Mouse (Mus musculus) left cerebral cortex, postnatal 10 days (tissue): ENCODE measurements around the gene Pde9a. TPM values are rescaled to one million over a fixed set of nuclear protein-coding genes. Genes with fewer than 3 reads are reported as not detected.

Source experiments
- DNase-seq, 2 experiments: peaks; one replicate each; pipeline ENCODE4 v3.0.0; 2021 to 2022; ENCODE audit warnings: low spot score in 2 of 2, mixed read lengths in 1 of 2; ENCODE audit errors: extremely low spot score in 1 of 2
- intact Hi-C: fragments of 180-260 bp; cut with DNase I; formaldehyde crosslinking; loops from one replicate; pipeline ENCODE4 v1.15.1; 2025
- total RNA-seq, 2 experiments: library from RNA; stranded (reverse); gene quantifications; 2 replicates each; pipeline ENCODE4 v1.2.3; 2021

Gene Pde9a
- total RNA-seq, 2 experiments from 2014 or later: 32.8 to 41.4 TPM

DNA sequence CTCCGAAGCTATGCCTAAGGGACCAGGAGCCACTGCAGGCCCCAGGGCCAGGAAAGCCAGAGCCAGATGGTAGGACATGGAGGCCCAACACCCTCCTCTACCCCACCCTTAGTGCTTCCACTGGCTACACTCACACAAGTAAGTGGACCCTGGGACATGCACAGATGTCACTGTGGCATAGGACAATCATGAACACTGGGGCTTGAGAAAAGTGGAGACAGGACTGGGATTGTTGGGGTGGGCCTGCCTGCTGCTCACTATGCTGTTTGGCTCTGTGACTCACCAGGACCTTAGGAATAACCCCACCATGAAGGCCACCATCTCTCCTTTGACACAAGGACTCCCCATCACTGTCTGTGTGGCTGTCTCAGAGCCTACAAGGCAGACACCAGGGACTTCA lies 109.0 kb downstream of the Pde9a start:
- DNase-seq: no peak
- intact Hi-C loops: loop anchor here (2.0 to 10.0 kb wide), 2 partner anchors 164 to 480 kb away; no protein-coding TSS in a partner anchor

DNA sequence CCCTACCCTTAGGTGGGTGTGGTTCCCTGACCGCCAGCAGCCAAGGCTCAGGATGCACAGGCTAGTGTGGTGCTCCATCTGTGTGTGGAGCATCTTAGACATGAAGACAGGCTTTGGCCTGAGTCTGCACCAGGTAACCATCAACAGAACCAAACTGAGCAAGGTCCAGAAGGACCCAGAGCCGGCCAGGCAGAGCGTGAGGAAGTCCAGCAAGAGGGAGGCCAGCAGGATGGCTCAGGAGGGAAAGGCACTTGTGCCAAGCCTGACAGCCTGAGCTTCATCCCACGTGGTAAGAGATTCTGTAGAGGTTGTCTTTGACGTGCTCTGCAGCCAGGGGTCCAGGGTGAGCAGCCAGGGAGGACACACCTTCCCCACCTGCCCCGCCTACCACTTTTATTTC lies 111.7 kb downstream of the Pde9a start:
- DNase-seq: no peak
- intact Hi-C loops: loop anchor here (10.0 kb wide), 1 partner anchor 483 kb away; no protein-coding TSS in a partner anchor

DNA sequence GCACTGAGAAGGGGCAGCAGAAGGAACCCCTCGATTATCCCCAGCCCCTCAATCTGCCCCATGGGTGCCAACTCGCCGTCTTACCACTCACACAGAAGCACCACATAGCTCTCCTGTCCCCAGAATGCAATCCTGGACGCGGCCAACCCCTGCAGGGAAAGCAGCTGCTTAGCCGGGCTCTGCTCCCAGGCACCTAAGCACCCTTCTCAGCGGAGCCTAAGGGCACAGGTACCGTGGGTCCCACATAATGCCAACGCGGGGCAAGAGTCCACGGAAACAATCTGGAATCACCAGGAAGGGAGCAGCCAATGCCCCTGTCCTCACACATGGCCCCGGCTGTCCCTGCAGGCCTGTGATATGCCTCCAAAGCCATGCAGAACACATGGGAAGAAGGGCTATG lies 113.7 kb downstream of the Pde9a start:
- intact Hi-C loops: loop anchor here (10.0 kb wide), 1 partner anchor 485 kb away; no protein-coding TSS in a partner anchor
- DNase-seq: no peak

DNA sequence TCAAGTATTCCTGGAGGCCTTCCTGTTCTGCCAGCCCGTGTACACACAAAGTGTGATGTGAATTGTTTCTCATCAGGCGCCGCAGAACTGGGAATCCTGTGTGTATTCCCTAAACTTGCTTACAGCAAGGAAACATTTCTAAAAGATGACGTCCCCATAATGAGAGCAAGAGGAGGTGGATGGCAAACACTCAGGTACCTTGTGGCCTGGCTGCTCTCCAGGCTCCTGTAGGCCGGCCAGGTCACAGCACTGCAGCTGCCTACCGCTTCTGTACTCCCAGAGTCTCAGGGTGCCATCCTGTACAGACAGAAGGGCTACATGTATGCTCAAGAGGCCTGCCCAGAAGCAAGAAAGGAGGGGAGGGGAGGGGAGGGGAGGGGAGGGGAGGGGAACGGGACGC lies 114.4 kb downstream of the Pde9a start:
- intact Hi-C loops: no loop called here
- no peak for DNase-seq

DNA sequence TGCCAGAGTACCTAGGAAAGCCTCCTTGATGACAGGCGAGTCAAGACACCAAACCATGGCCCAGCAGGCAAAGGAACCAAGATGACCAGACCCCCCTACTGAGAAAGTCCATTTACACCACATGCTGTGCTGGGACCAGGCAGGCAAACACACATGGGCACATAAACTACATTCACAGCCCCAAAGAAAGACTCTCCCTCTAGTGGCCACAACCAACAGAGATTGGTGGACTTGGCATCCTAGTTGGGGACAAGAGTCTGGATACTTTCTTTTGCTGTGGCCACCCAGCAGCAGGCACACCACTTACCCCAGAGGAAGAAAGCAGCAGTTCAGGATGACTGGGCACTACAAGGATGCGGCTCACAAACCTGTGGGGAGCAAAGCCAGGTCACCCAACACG lies 114.9 kb downstream of the Pde9a start:
- intact Hi-C loops: no loop called here
- no peak for DNase-seq

DNA sequence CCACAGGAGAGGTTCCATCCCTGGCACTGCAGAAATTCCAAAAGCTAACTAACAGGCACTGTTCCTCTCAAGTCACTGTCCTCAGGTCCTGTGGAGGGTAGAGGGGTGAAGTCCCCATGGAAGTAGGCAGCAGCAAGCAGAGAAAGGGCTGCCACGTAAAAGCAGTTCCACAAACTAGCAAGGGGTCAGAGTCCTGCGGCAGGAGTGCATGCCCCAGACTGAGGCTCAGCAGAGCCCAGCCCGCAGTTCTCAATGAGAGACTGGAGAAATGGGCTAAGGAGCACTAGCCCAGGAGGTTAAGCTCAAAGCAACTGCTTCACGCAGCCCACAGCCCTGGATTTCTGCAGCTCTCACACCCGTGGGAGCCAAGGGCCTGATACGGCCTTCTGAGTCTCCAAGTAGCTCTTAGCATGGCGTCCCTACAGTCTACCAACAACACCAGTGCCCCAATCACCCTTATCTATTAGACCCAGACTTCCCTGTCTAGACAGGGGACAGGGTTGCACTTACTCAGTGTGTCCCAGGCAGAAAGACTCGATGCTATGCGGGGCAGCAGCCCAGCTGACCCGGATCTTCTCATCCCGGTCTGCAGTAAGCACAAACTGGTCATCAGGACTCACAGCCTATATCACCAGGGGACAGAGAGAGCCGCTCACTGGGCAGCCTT lies 116.4 kb downstream of the Pde9a start:
- no peak for DNase-seq
- intact Hi-C loops: no loop called here

DNA sequence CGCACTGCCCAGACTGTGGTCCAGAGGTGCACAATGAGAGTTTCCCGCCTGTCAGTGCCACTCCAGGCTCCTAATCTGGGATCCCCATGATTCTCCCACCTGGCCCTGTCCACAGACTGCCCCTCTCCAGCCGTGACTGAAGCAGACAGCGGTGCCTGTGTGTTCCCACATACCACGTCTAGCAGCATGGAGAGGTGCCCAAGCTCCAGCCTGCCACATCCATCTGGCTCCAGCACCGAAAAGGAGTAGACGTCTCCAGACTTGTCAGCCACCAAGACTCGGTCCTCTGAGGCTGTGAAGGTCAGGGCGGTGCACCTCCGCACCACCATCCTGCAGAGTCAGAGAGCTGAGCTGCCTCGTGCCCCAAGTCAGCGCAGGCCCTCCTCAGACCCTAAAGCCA lies 117.3 kb downstream of the Pde9a start:
- intact Hi-C loops: no loop called here
- DNase-seq: no peak

DNA sequence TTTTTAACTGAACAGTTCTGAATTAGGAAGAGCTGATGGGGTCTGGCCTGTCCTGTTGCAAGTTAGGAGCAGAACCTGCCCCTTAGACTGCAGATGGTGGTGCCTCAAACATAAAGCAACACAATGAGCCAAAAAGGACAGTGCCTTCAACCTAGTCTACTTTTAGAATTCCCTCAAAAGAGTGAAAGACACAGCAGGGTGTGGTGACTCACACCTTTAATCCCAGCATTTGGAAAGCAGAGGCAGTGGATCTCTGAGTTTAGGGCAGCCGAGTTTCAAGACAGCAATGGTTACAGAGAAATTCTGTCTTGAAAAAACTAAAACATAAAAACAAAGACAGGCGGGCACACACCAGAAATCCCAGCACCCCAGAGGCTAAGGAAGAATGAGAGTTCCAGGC lies 117.9 kb downstream of the Pde9a start:
- intact Hi-C loops: no loop called here
- DNase-seq: no peak

DNA sequence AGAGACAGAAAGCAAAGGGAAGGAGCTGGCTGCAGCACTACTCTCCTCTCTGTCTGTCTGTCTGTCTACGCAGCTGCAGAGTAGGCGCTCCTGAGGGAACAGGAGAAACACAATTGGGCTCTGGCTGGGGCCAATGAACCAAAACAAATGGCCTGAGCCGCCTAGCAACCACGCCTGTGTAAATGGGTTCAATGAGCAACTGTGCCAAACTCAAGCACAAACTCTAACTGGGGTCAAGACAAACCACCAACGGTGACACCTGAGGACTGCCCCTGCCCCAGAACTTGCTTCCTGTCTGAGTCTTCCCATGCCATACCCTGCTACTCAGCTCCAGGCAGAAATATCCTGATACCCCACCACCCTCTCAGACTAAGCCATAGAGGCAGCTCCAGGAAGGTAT lies 119.0 kb downstream of the Pde9a start:
- DNase-seq: no peak
- intact Hi-C loops: no loop called here

DNA sequence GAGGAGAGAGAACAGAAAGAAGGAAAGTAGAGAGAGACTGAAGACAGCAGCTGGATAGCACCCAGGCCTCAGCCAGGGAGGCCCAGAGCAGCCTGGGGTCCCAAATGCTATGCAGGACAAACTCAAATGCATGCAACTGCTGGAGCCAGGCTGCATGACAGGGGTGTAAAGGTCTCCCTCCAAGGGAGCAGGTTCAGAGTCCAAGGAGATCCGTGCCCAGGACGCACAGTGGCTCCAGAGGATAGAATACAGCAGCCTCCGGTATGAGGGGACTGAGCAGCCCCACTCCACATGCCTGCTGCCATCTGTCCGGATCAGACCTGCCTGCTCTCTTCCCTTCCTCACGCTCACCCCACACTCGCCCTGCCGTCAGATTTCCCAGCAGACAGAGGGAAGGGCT lies 120.3 kb downstream of the Pde9a start:
- intact Hi-C loops: no loop called here
- DNase-seq: no peak

DNA sequence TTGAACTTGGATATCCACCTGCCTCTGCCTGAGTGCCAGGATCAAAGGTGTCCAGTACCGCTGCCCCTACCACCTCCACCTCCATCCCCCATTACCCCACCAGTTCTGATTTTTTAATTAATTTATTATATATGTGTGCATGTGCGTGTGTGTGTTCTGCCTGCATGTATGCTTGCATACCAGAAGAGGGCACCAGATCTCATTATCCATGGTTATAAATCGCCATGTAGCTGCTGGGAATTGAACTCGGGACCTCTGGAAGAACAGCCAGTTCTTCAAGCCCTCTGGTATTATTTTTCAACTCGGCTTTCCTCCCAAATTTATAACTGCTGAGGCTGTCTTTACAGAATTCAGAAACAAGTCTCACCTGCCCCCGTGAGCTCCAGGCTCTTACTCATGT lies 124.9 kb downstream of the Pde9a start:
- intact Hi-C loops: loop anchor here (5.0 kb wide), 1 partner anchor 141 kb away; no protein-coding TSS in a partner anchor
- DNase-seq: no peak

DNA sequence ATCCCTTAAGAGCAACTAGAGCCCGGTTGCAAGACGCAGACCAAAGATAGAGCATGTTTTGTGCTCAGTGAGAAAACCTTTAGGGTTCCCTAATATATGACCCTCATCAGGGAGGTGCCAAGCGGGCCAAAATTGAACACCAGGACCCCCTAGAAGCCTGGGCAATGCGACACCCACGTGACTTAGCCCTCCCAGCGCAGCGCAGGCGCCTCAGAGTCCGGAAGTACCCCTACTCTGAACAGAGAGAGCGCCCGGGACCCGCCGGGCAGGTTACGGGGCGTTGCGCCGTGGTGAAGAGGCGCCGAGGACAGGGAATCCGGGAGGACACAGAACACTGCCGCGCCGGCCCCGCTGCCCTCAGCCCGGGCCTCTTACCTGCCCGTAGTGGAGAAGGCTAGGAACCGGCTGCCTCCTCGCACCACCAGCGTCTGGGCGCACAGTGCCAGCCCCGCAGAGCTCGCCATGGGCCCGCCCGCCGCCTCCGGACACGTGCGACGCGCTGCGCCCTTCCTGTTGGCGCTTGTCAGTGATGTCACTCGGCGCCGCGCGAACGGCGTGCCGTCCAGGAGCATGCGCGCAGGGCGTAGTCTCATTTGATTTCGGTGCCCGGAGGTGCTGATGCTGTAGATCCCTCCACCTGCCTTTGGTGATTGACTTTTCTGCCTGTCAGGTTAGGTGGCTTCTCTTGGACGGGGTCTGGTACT lies 125.9 kb downstream of the Pde9a start:
- intact Hi-C loops: loop anchor here (5.0 kb wide), 1 partner anchor 140 kb away; no protein-coding TSS in a partner anchor
- peak; percentile 86 to 93 for DNase-seq

DNA sequence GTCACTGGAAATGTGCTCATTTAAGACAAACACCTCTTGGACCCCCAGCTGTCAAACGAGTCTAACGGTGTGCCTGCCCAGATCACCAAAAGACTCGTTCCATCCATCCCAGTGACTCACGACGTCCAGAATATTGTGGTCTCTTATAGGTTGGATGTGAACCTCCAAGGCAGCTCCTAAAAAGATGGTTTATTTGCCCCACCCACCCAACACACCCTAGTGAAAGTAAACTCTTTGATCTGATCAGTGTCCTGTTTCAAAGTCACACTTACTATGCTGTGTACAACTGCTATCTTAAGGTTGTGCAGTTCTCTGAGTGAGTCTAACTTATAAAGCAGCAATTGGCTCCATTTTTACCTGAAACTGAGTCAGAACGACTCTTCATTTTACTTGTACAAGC lies 126.6 kb downstream of the Pde9a start:
- no peak for DNase-seq
- intact Hi-C loops: loop anchor here (5.0 kb wide), 1 partner anchor 140 kb away; no protein-coding TSS in a partner anchor

DNA sequence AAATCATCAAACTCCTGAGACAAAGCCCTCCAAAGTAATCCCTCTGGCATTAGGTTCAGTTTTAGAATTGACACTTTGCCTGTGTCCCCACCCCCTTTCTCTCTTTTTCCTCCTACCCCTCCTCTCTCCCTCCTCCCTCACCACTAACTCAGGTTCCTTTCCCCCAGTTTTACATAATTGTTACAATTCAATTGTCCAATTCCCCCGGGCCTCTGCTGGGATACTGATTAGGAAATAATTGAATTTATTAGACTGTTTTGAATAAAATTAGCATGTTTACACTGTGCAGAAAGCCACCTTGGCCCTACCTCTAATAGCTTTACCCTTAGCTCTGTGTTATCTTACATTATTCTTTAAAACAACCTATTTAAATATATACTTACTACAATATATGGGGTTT lies 128.7 kb downstream of the Pde9a start:
- no peak for DNase-seq
- intact Hi-C loops: loop anchor here (5.0 kb wide), 1 partner anchor 138 kb away; no protein-coding TSS in a partner anchor

DNA sequence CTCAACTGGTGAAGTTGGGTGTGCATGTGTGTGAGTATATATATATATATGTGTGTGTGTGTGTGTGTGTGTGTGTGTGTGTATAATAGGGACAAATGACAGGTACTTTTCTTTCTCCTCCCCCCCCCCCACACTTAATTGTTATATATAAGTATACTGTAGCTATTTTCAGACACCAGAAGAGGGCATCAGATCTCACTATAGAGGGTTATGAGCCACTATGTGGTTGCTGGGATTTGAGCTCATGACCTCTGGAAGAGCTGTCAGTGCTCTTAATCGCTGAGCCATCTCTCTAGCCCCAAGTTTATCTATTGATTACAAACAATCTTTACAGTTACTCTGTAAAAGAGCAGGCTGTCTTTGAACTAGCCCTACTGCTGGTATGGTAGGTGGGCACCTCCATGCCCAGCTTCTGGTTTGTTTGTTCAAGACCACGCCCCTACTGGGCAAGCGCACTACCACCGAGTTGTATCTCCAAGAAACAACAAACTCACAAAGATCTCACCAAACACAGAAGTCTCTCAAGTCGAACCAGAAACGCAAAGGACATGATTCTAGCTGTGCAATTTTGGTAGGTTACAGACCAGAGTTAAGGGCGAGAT lies 133.4 kb downstream of the Pde9a start:
- intact Hi-C loops: no loop called here
- DNase-seq: no peak

DNA sequence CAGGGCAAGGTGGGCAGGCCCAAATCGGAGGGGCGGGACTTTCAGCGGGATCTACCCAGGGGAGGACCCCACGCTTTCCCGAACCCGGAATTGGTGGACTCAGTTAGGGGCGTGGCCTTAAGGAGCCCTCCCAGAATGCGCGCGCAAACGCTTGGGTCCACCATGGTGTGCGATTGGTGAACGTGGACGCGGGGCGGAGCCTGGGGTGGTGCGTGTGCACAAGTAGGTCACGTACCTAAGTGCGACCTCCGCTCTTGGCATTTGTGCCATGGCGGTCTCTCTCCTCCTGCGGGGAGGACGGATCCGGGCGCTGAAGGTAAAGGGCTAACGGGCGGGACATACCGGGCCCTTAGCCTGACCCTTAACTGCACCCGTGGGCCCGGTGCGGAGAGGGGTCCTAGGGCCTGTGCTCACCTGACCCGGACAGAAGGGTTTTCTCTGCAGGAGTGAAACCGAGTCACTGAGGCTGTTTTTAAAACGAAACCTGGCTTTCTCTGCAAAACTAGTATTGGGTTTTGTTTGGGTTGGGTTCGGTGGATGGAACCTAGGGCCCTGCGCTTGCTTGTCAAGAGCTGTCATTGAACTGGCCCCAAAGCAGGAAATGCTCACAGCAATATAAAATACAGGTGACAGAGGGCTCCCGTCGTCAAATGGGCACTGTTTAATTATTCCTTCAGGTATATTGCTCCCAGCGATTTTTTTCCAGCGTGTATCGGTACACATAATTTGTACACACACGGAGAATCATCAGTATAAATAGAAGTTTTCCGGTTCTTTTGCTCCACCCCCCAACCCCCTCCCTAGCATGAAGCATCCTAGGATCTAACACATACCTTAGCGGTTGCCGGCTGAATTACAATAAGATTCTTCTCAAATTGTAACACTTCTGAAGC lies 134.2 kb downstream of the Pde9a start, which contains the start of the genes Wdr4 and Ndufv3:
TSS of gene Wdr4 (minus strand) at position 35 of the 893 bp plus-strand sequence.
TSS of gene Ndufv3 (plus strand) at position 170 of the 893 bp plus-strand sequence.
- DNase-seq: peak; percentile 98 to 99
- intact Hi-C loops: loop anchor here (2.0 to 10.0 kb wide), 2 partner anchors 139 to 505 kb away; partner anchors contain the start of gene U2af1

DNA sequence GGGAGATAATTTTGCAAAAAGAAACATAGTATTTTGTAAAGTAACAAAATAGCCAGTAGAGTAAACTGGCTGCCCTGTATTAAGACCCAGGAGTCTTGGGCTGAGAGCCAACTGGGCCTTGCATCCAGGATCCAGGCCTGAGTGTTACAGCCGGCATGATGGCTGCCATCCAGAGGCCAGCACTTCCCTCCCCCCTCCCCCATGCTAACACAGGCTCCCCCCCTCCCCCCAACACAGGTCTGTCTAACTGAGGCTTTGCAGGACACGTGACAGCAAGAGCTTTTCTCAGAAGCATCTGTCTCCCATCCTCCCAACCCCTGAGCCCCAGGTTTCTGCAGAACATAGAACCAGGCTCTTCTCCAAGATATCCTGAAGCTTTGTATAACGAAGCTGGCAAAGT lies 134.9 kb downstream of the Pde9a start:
- intact Hi-C loops: loop anchor here (2.0 to 10.0 kb wide), 2 partner anchors 138 to 504 kb away; partner anchors contain the start of gene U2af1
- DNase-seq: peak; percentile 40 to 72

DNA sequence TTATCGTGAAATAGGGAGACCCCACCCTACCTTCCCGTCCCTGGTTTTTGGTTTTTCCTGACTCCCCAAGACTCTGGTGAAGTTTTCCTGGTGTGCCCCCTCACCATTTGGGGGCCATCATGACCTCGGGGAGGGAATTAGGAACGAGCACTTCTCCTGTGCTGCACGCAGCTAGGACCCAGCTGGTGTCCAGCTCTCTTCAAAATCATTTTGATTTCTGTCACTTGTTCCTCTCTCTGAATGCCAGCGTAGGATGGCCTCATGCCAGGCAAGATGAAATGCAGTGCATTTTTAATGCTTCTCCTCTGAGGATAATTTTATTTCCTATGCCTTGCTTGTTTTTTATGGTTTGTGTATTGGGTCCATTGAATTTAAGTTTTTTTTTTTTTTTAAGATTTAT lies 135.9 kb downstream of the Pde9a start:
- DNase-seq: no peak
- intact Hi-C loops: loop anchor here (2.0 to 10.0 kb wide), 2 partner anchors 137 to 503 kb away; partner anchors contain the start of gene U2af1
